Mouse (Mus musculus) kidney, postnatal 36 days (tissue): ENCODE measurements around the gene Sorbs2.

ENCODE experiments used
- DNase-seq, 2 experiments: peaks; one replicate each; pipeline ENCODE4 v3.0.0; 2021 to 2022; ENCODE audit warnings: mixed read lengths in 2 of 2

Gene Sorbs2

GRCm38 (mm10) chr8:45682845-45683383, 175.3 kb downstream of the Sorbs2 start:
- DNase-seq: no peak

DNA sequence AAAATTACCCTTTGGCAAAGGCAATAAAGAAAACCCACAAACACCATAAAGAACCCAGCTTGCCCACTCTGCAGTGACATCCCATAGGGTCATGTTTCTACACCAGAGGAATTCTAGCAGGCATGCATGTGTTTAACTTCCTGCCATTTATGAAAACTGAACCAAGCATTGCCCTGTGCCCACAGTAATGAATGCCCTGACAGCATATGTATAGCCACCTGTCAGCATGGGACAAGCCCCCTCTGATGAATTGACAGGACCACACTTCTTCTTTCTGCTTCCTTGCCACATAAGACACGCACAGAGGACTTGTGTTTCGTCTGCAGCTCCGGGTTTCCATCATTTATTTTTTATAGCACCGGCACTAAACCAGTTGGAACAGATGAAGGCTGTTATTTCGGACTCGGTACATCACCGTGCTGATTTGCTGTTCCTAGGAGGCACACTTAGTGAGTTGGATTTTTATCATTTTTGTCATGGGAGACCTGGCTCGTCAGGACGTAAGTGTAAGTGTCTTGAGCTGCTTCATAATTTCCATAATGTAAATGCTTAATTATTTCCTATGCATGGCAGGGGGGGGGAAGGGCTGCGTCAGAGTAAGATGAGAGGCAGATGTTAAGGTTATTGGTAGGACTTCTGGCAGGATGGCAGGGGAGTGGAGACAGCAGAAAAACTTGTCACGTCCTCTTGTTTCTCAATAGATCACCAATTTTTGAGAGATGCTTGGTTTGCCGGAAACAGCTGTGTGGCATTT, 180.5 kb downstream of the Sorbs2 start:
- DNase-seq: no peak

- peak in 1 of 2 experiments; percentile 20 for DNase-seq
Observed at GRCm38 (mm10) chr8:45689611-45690207, 182.1 kb downstream of the Sorbs2 start.

GRCm38 (mm10) chr8:45700100-45700499, 192.5 kb downstream of the Sorbs2 start:
- no peak for DNase-seq

GRCm38 (mm10) chr8:45703700-45704101, 196.1 kb downstream of the Sorbs2 start:
- no peak for DNase-seq

DNA sequence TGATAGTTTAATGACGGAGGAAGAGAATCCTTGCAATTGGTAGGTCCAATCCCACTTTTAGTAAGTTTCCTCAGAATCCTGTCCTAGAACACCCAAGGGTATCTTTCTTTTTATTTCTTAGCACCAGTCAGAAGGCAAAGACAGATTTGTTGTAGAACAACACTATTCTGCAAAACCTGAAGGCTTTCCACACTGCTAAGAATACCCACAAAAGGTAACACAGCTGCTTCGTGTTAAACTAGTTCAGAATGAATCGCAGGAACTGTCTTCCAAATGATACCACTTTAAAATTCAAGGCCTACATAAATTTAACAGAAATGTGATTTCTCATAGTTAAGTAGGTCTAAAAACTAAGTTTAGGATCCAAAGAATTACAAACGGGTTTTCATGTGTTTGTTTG, 201.5 kb downstream of the Sorbs2 start:
- DNase-seq: no peak

DNA sequence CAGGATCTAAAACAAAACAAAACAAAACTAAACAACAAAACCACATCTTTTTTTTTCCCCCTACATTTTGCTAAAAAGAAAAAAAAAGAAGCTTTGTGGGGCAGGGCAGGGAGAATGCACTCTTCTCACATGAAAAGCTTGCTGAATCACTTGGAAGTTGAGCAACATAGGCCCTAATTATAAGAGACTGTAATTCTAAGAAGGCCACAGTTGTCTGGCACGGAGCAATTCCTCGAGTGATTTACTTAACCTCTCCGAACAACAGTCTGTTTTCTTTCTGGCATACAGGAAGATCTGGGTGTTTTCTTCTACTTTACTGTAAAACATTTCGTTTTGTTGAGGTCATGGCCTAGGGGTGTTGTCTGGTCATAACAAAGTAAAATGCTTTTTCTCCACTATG, 202.1 kb downstream of the Sorbs2 start:
- peak in 1 of 2 experiments; percentile 49 for DNase-seq

- no peak for DNase-seq
Observed at GRCm38 (mm10) chr8:45712610-45713009, 205.0 kb downstream of the Sorbs2 start.

GRCm38 (mm10) chr8:45714806-45715205, 207.2 kb downstream of the Sorbs2 start:
- no peak for DNase-seq

DNA sequence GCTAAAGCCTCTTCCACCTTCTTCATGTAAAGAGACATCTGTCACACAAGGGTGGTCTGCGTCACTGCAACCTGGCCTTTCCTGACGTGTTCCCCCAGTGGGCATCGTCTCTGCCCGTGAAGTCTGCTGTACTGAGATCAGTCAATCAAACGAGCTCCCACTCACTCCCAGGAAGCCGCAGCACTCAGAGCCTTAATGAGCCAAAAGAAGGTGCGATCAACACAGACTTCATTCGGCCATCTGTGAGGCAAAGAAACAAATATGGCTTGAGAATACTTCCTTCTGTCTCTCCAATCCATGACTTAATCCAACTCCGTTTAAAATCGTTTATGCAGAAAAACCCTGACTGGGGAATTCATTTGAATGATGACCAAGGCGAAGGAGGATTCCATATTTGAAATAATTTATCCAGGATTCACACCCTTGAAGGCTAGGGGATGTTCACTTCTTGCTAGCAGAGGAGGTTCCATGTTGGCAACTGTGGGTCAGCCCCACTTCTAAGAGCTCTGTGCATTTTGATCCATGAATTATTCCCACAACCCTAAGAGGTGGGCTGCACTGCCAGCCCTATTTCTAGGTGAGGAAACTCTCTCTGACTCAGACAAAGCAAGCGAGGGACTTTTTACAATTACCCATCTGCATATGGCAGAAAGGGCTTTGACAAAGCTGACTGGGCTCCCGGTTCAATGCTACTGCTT, 207.9 kb downstream of the Sorbs2 start:
- no peak for DNase-seq

DNA sequence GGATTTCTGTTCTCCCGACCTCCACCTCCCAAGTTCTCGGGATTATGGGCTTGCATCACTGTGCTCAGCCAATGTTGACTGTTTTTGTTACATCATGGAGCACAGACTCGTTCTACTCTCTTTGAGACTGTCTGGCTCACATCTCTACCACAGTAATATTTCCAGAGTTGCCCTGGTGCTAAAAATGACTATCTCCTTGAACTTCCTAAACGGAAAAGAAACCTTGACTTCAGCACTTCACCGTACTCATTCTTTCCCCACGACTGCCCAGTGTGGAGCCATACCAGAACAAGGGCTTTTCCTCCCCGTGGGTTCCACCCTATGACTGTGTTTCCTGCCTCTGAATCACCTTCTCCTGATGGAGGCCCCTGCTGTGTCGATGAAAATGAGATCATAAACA, 212.2 kb downstream of the Sorbs2 start:
- no peak for DNase-seq

DNA sequence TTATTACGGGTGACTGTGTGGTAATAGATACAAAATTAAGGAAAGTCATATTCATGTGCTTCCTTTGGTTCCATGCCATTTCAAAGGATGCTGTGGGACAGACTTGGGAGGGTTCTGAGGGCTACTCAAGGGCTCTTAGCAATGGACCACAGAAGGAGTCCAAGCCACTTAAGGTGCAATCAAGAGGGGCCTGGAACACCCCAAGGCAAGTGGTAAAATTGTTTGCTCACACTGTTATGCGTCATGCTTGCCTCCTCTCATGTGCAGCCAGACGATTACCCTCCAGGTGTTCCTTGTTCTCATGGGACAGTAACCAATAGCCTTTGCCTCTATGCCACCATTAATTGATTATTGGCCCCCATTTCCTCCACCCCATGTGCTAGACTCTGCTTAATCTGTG, 216.6 kb downstream of the Sorbs2 start:
- DNase-seq: no peak

DNA sequence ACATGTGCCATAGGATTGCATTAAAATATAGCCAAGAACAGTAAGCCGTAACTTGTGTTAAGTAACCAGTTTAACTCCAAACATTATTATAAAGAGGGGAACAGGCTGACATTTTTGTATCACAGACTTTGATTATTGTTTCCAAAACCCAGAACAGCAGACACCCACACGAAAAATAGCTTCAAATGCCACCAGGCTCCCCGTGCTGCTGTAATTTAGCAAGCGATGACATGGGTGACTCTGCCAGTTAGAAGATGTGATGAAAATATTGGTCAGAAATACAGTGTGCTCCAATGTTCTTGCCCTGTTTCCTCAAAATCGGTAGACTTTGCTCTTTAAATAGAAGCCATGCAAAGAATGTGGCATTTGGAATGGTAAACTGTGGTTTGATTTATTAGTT, 217.7 kb downstream of the Sorbs2 start:
- no peak for DNase-seq

GRCm38 (mm10) chr8:45729850-45730382, 222.3 kb downstream of the Sorbs2 start:
- no peak for DNase-seq

DNA sequence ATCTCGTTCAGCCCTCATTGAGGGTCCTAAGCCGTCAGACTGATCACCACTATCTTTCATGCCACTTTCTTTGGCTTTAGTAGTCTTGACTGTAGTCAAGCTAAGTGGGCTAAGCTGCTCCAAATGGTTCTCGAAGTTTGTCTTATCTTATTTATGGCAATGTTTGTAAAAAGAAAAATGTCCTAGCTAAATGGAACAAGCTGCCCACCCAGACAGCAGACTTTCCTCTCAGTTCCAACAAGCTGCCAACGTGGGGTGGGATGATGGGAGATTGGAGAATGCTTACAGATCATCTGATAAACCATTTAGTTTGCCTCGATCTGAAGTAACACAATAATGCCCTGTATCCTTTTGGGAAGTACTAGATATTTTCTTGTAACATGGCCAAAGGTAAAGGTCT, 223.2 kb downstream of the Sorbs2 start:
- DNase-seq: no peak

GRCm38 (mm10) chr8:45734071-45734470, 226.5 kb downstream of the Sorbs2 start:
- DNase-seq: no peak

GRCm38 (mm10) chr8:45737266-45737665, 229.7 kb downstream of the Sorbs2 start:
- no peak for DNase-seq

GRCm38 (mm10) chr8:45743326-45743725, 235.7 kb downstream of the Sorbs2 start:
- DNase-seq: no peak

DNA sequence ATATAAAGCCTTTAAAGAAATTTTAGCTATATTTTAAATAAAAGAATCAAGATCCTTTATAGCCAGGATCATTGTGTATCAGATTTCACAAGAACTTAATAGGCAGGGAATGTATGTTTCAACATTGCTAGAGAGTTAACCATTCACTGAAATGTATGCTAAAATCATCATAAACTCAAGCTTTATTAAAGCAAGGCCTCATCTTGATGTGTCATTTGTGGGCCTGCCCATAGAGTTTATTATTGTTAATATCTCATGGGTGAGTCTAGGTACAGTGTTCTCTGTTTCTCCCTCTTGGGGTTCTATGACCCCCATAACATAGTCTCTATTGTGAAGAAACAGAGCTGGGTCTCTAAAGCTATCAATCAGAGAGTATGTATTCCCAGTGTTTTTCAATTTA, 236.2 kb downstream of the Sorbs2 start:
- no peak for DNase-seq

- DNase-seq: no peak
Observed at GRCm38 (mm10) chr8:45751512-45752502, 244.2 kb downstream of the Sorbs2 start.

DNA sequence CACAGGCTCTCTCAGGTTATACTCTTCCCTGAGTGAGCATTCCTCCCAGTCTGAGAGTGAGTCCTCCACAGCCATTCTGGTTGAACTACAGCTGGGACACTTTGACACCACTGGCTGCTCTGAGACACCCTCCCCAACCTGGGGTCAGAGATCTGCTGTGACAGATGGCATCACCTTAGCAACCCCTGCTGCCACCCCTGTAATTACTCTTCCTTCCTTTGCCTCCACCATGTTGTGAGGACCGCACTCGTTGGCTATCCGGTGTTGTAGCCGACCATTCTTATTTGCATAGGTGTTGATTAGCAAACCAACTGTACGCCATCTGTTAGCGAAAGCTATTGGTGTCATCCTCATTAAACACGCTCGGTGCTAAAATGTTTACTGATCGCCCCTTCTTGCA, 247.9 kb downstream of the Sorbs2 start:
- no peak for DNase-seq

- no peak for DNase-seq
Observed at GRCm38 (mm10) chr8:45755972-45756371, 248.4 kb downstream of the Sorbs2 start.
